8 mouse cellular contexts compared by ENCODE assay signal in genomic region chr2:146502578-146503311, GRCm38 (mm10). TPM values are rescaled to one million over a fixed set of nuclear protein-coding genes. Genes with fewer than 3 reads are reported as not detected.
DNase-seq lines count a peak whose midpoint lies in the region; ATAC-seq lines count a peak whose summit lies in the region.
"Had no signal": no experiment of that assay in that cellular context is flagged by ENCODE, and none has a peak within 500 bp of the region (broad histone marks: within the 10 kb centered on the region; RNA-seq: fewer than 3 reads in every experiment).

No protein-coding gene starts in this region.

- intact Hi-C loops in left cerebral cortex, postnatal 4 days (cut with DNase I) = no loop called here

- H3K36me3 ChIP-seq in kidney, embryonic 14.5 days (ENCODE audit: control insufficient read depth, insufficient read depth, low read length) = no peaks in the 10 kb centered on the region

- H3K4me1 ChIP-seq in kidney, embryonic 14.5 days (ENCODE audit: control insufficient read depth, insufficient read depth, low read length) = no peaks in the 10 kb centered on the region

- no peaks in the 10 kb centered on the region for H3K9me3 ChIP-seq in kidney, embryonic 14.5 days (ENCODE audit: control insufficient read depth, low read length)

- H3K9ac ChIP-seq in kidney, embryonic 14.5 days (ENCODE audit: low read depth, low read length) = no peak overlapping the region

- WGBS in kidney, embryonic 14.5 days = 70% methylated on average over 9 of the region's 9 CpGs

- no peak overlapping the region for H3K4me3 ChIP-seq in kidney, embryonic 14.5 days (ENCODE audit: low read length)
- H3K4me3 ChIP-seq: myocyte had no signal

- no peak overlapping the region for H3K4me2 ChIP-seq in kidney, embryonic 14.5 days (replicated peaks; ENCODE audit: low read depth, low read length)

- no peak overlapping the region for H3K27ac ChIP-seq in kidney, embryonic 14.5 days (ENCODE audit: low read depth, low read length)

- H3K27me3 ChIP-seq in kidney, embryonic 14.5 days (ENCODE audit: control insufficient read depth, insufficient read depth, low read length) = no peaks in the 10 kb centered on the region

- ATAC-seq in kidney, embryonic 14.5 days (ENCODE audit: low FRiP score, low TSS enrichment) = peak; percentile 62; the same call in 1 of the 2 replicates

- peak; percentile 70 for DNase-seq in NIH3T3 (ENCODE audit: low read depth)
- peak; percentile 71 for DNase-seq in adrenal gland, postnatal 14 days
- peak; percentile 98 for DNase-seq in heart, adult 11 months
- DNase-seq in left cerebral cortex, postnatal 4 days = peak; percentile 72
- peak; percentile 79 for DNase-seq in right cerebral cortex, adult 18-20 months
- DNase-seq in spleen, adult 12 weeks (ENCODE audit: low spot score) = no peak

RNA-seq across cellular contexts. Expression of gene Ralgapa2, which starts 9.4 kb away (rescaled TPM):
- 35.3 and 35.4 TPM in 2 replicates for total RNA-seq in adrenal gland, postnatal 14 days (2021)
- polyA plus RNA-seq in kidney, embryonic 14.5 days (2014; fragmentation: Nextera tagmentation; extraction: Ambion mirVana) = 5.8 and 8.5 TPM in 2 replicates
- total RNA-seq in left cerebral cortex, postnatal 4 days (2021) = 10 to 100 TPM; 42.1 to 42.5 TPM
